Mouse (Mus musculus): ENCODE measurements at regions not wholly inside any gene's neighbourhood (a gene's known extent, or its start where the extent isn't known, plus 50 kb on each side); places are given as distances from the start of the nearest gene placed in this dataset.

DNA sequence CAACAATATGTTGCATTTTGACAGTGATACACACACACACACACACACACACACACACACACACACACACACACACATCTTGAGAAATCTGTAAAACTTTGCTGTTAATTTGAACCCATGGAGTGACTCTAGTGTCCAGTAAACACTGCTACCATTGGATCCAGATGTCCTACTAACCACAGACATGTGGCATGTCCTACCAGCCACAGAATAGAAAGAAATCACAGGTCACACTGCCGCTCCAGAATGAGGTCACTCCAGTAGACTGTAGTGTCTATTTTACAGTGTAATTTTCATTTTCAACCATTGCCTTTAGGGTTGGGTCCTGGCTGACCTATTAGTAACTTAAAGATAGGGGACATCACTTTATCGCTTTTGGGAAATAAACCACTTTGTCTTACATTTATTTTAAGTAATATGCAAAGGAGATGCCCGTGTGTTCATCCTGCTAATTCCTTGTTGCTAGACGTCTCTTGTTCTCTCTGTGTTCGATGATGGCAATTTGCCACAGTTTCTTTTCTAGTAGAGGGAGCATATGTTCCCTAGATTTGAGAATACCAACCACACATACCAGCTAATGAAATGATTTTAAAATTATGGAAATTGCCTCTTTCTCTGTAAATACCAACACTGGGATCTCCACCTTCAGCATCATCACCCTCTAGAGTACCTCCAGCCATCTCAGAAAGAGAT lies 59.2 kb upstream of the Cdh6 start:
- H3K36me3 ChIP-seq: no peaks in the 10 kb centered on the region
- no peak overlapping the region for H3K9ac ChIP-seq
- no peak overlapping the region for H3K4me2 ChIP-seq
- no peak for ATAC-seq (ENCODE audit: insufficient read depth, low FRiP score, low read depth)
- WGBS: 90% methylated on average over 5 of the region's 5 CpGs
- no peak overlapping the region for H3K27ac ChIP-seq
- no peaks in the 10 kb centered on the region for H3K4me1 ChIP-seq
- H3K9me3 ChIP-seq: no peaks in the 10 kb centered on the region
- H3K4me3 ChIP-seq (replicated peaks): no peak overlapping the region
- H3K27me3 ChIP-seq (replicated peaks): no peaks in the 10 kb centered on the region

DNA sequence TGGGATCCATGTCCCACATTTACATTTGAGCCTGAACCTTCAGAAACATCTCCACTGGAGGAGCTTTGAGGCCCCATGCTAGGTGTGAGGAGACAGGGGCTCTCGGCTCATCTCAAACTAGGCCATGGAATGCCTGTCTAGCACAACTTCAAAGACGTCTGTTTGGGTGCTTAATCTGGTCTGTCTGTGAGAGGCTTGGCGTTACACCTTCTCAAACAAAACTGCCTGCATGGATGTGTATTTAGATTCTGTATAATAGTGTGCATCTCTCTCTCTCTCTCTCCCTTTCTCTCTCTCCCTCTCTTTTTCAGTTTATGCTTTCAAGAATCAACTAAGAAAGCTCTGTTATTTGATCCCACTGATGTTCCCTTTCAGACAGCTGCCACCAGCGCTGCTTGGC lies 58.1 kb upstream of the Cdh6 start:
- H3K4me3 ChIP-seq (replicated peaks): no peak overlapping the region
- no peak overlapping the region for H3K9ac ChIP-seq
- WGBS: 26% methylated on average over 4 of the region's 4 CpGs
- no peaks in the 10 kb centered on the region for H3K4me1 ChIP-seq
- no peaks in the 10 kb centered on the region for H3K9me3 ChIP-seq
- ATAC-seq (ENCODE audit: insufficient read depth, low FRiP score, low read depth): no peak
- H3K36me3 ChIP-seq: no peaks in the 10 kb centered on the region
- H3K27me3 ChIP-seq (replicated peaks): no peaks in the 10 kb centered on the region
- H3K4me2 ChIP-seq: no peak overlapping the region
- no peak overlapping the region for H3K27ac ChIP-seq

DNA sequence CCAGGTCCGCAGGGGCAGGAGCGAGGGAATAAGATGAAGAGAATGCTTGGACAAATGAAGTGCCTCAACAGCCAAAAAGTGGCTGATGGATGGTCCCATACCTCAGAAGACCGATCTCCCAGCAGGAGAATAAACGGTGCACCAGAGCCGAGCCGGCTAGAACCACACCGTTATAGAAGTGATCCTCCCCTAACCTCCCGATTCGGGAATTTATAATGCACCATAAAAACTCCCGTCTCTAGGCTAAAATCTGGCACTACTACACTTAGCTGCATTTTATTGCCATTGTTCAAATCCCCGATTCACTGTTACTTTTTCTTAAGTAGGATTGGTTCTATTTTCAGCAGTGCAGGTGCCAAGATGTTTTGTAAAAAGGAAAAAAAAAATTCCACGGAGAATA lies 54.6 kb upstream of the Cdh6 start:
- no peak overlapping the region for H3K9ac ChIP-seq
- no peaks in the 10 kb centered on the region for H3K4me1 ChIP-seq
- H3K27me3 ChIP-seq (replicated peaks): no peaks in the 10 kb centered on the region
- H3K9me3 ChIP-seq: no peaks in the 10 kb centered on the region
- 87% methylated on average over 12 of the region's 12 CpGs for WGBS
- H3K4me2 ChIP-seq: no peak overlapping the region
- H3K27ac ChIP-seq: no peak overlapping the region
- no peaks in the 10 kb centered on the region for H3K36me3 ChIP-seq
- no peak for ATAC-seq (ENCODE audit: insufficient read depth, low FRiP score, low read depth)
- H3K4me3 ChIP-seq (replicated peaks): no peak overlapping the region
